Mouse (Mus musculus) fat pad, adult 2 months (tissue): ENCODE results near the gene Lysmd2.
"Not testable (repeated sequence)": the region's sequence is repeated elsewhere in the genome, so short reads cannot be mapped to it uniquely, and the experiment has no call there.

Source experiments
- DNase-seq: peaks from one replicate; pipeline ENCODE4 v3.0.0-alpha.2; 2011; ENCODE audit warnings: low read depth, low spot score; ENCODE audit errors: extremely low read depth

Gene Lysmd2

DNA sequence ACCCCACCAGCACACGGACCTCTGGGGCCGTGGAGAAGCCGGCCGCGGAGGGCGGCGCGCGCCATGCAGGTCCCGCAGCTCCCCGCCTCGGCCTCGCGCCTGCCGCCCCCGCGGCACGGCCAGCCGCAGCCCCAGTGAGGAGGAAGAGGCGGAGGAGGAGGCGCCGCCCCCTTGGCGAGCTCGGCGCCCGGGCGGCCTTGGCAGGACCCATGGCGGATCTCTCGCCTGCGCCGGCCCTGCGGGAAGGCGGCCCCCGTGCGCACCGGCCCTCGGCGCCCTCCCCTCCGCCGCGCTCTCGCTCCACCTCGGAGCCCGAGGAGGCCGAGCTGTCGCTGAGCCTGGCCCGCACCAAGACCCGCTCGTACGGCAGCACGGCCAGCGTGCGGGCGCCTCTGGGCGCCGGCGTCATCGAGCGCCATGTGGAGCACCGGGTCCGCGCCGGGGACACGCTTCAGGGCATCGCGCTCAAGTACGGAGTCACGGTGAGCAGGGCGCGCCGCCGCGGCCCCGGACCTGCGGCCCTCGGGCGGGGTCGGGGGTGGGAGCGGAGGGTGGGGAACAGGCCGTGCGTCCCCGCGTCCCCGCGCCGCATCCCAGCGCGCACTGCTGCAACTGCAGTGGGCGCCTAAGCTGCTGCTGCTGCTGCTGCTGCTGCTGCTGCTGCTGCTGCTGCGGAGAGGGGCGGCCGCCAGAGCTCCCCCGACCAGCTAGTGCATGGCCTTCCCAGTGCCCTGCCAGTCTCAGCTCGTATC lies at the start of gene Lysmd2:
Lysmd2 (plus strand) TSS at position 186 of the 752 bp plus-strand sequence.
- DNase-seq: no peak

DNA sequence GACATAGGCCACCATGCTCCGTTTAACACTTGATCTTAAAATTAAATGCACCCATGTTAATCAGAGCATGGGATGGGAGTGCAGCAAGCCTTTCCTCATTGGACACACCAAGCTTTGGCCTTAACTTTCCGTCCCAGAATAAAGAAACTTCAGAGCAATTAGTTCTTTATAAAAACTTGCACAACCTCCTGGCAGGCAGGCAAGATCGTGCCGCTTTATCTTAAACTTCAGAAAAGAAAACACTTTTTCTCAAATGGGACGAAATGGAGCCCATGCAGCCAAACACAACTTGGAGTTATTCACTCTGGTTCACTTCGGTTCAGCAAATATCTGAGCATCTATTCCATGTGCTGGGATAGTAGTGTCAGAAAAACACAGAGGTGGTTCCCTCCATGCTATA lies 46.2 kb upstream of the Lysmd2 start:
- no peak for DNase-seq

DNA sequence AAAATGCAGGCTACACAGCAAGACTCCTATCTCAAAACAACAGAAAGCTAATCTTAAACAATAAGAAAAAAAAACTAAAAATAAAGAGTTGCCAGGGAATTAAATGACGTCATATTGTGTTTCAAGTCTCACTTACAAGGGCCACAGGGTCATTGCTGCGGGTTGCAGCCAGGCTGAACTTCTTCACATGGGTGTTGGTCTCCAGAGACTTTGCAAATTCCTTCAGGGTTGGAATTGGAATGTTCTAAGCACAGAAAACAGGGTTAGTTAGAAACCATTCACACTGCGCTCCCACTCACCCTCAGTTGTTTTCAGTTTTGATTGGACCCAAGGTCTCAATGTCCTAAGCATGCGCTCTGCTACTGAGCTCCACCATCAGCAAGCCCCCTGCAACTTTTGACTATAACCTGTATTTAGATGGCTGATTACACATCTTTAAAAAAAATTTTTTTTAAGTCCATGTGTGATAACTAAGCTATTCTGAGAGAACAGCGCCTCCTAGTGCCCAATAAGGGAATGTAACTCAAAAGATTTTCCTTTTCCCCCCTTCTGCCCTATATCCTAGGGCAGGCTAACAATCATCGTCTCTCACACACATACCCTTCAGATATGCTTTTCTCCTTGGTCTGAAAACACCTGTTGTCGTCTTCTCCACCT lies 43.7 kb upstream of the Lysmd2 start:
- DNase-seq: no peak

DNA sequence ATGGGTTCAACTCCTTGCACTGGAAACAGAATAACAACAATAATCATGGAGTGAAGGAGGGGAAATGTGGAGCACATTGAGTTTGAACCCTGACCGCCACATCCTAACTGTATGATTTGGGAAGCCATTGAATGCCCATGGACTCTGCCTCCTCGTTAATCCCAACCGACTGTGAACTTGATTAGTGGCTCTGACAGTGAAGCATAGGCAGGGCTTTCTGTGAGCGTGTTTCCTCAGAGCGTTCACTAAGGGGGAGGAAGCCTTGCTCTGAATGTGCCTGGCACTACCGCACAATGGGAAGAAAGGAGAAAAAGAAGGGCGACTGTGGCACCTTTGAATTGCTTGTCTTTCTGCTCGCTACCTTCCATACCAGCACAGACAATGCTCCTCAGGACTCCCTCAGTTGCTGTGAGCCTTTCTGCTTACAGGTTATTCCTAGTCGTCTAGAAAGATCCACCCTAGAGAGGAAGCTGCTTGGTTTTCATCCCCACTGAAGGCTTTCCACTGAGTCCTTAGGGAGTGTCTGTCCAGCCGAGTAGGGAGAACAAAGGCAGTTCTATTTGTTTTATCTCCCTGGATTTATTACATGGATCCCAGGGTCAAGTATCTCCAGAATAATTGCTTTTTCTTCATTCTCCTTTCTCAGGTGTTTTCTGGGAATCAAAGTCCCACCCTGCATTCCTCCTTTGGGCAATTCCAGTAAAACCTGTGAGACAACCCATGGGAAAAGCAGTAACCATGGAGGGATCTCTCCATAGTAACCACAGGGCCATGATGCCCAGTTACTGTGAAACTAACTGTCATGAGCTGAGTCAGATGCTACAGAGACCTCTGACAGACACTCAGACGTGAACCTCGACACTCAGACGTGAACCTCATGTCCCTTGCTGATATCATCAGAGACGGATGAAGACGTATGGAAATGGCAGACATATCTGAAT lies 35.4 kb upstream of the Lysmd2 start:
- no peak for DNase-seq

DNA sequence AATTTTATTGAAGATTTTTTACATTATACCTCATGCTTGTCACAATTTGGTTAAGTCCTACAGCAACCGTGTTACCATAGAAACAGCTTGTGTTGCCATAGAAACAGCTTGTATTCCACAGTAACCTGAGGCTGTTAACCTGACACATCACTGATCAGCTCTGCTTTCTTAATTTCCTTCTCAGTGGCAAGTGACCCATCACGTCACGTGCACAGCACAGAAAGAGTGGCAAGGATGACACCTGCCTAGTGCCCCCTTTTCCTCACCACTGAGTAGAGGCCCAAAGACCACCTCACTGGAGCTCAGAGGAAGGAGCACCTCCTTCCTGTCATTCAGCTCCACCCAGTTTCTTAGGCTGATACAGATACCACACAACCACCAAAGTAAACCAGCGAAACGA lies 32.1 kb upstream of the Lysmd2 start:
- DNase-seq: no peak

DNA sequence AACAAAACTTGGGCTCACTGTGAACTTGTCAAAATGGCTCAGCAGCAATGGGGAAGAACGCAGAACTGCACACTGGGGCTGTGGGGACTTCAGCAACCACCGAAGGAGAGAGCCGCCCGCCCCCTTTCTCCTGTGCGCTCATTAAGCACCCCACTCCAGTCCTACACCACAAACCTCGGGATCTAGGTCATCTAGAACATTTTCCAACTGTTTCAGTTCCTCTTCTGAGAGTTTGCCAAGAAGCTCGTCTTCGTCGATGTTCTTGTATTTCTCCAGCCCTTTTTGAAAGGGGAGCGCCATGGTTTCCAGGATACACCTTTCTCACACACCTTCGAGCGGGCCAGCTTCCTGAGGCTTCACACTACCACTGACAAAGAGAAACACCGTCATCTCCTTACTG lies 28.5 kb upstream of the Lysmd2 start:
- no peak for DNase-seq

DNA sequence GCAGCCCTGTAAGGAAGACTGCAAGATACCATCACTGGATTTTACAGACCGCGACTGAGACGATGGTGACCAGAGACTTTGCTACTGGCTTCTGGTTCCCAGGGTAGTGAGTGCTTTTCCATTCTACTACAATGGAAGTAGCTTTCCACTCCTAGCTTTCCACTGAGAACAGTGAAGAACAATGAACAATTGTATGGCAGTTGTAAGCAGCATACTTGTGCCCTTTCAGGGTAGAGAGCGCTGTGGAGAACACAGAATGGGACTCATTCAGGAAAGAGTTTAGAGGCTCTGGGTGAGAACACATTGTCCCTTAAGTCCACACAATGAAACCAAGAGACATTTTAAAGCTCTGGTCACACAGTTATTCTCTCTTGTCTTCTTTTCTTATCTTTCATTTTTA lies 27.9 kb upstream of the Lysmd2 start:
- no peak for DNase-seq

DNA sequence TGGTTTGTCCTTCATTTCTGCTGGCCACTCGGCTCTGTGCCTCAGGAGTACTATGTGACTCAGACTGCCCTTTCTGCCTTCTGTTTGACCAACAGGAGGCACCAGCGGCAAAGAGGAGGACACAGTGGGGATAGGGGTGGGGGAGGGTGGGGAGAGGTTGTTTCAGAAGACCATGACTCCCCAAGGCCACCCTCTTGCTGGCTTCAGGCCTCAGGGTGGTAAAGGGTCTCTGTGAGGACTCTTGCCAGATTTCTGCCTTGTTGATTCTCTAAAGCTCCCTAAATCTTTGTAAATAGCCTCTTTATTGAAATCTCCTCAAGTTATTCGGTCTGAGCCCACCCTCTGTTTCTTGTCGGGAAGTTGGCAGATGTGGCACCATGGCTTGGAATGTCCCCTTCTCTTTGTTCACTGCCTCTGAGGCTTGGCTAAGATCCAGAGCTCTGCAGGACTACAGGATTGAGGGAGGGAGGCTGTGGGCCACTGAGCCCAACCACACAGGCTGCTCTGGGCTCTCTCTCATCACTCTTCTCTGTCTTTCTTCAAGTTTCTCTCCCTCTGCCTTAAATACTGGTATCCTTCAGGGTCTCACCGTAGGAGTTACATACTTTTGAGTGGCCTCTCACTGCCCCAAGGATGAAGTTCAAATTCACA lies 26.2 kb upstream of the Lysmd2 start:
- DNase-seq: no peak

DNA sequence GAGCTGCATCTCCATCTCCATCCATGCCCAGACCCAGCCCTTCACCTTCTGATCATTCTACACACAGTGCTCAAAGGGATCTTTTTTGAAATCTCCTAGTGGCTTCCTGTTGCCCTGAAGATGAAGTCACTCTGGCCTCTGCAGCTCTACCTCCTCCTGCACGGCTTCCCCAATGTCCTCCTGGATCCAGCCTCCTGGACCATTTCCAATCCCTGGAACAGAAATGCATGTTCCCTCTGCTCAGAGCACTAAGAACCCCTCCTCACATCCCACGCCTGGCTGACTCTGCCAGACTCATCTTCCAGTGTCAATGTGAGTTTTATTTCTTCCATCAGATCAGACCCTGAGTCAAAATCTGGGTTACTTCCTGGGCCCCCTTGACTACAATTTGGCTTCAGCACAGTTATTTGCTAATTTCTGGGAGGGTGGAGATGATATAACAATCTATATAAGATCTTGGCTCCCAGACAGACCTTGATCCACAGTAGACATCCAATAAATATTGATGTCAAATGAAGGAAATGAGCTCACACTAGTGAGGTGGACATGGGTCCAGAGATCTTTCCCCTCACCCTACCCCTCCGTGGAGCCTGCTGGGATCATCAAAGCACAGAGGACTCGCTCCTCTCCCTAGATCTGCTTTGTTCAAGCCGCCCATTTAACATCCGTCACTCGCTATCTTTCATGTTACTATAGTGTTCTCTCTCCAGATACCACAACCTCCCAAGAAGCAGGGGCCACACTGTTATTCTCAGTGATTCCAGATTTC lies 25.2 kb upstream of the Lysmd2 start:
- no peak for DNase-seq

DNA sequence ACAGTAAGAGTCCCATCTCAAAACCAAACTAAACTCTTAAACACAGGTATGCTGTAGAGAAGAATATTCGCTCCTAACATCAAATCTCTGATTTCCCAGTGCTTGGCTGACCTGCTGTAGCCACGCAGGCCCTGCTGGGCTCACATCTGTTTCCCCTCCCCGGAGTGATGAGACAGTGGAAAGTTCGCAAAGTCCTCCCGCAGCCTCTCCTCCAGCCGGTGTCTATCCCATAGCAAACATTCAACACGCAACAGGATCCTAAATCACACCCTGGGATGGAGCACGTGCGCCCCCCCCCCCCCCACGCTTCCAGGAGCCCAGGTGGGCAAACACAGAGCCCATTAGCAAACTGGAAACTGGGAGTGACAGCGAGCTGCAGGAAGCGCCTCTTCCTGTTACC lies 24.0 kb upstream of the Lysmd2 start:
- DNase-seq: no peak

DNA sequence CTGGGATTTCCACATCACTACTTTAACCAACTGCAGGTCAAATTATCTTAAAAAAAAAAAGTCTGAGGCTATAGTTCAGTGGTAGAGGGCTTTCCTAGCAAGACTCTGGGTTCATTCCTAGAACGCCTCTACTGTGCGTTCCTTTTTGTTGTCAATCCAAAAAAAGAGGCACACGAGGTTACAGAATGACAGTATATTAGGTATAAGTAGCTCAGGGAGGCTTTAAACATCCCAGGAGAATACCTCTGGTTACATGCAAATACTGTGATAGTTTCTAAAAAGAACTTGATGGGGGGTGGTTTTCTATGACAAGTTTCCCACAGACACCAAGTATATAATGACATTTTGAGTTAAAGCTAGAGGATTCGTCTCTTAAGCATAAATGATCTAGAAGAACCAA lies 18.0 kb upstream of the Lysmd2 start:
- DNase-seq: no peak

DNA sequence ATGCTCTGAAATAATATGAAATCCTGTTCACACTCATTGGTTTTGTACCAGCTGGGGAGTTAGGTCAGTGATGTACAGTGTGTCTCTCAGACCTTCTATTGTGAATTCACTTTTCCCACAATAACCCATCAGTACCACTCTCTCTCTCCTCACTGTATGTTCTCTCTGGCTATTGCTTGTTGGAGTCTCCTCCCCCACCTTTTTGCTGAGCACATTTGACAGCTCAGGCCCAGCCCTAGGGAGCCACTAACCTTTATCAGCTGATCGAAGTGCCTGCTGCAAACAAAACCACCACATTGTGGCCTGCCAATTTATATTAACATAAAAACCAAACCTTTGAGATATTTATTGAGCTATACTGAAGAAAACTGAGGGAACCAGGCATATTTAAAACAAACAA lies 16.0 kb upstream of the Lysmd2 start:
- no peak for DNase-seq

DNA sequence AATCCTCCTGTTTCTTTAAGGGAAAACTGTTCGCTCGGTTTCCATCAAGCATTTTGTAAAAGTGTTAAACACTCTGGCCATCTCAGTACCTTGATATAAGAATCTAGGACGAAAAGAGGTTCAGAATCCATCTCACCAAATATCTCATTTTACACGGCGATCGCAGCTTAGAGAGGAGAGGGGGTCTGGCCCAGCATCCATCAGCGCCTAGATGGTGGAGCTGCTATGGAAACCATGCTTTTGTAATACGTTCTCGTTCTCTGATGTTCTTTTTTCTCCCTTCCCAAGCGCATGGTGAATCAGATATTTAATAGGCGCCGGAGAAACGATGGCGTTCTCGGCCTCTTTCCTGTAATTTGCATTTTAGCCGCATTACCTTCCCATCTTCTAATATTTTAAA lies 15.6 kb upstream of the Lysmd2 start:
- DNase-seq: no peak

DNA sequence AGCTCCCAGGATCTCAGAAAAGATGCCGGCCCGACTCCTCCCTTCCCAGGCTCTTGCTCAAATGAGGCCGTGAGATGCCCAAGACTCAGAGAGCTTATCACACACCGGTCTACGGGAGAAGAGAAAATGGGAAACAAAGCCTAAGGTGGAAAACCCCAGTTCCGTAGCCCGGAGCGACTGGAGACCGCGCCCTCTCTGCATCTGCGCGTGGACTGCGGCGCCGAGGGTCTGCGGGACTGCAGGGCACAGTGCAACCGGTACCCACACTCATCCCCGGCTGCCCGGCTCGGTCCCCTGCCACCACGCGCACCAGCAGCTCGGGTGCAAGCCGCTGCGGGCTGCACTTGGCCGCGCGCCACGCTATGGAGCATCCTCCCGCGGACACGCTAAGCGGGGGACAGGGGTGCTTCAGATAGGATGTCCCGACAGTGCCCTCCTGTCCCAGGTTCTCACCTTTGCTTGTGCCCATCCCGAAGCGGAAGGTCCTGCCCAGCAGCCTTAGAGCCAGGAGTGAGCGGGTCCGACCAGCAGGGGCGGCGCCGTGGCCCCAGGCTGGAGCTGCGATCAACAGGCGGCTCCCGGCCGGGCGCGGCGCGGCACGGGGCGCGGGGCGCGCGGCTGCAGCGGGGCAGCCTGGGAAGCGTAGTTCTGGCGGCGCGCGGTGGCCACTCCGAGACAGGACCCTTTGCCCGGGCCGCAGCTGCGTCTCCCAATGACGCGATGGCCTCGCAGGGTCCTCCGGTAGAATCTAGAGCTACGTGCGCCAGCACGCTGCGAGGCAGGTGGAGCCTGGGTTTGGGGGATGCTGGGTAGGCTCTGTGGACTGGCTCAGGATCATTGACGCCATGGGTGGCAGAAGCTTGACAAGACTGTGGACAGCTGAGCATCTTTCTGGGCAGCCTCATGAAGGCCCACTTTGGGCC lies 14.7 kb upstream of the Lysmd2 start, which contains the start of gene Tmod2:
Tmod2 (minus strand) TSS at position 755 of the 923 bp plus-strand sequence.
- DNase-seq: no peak

DNA sequence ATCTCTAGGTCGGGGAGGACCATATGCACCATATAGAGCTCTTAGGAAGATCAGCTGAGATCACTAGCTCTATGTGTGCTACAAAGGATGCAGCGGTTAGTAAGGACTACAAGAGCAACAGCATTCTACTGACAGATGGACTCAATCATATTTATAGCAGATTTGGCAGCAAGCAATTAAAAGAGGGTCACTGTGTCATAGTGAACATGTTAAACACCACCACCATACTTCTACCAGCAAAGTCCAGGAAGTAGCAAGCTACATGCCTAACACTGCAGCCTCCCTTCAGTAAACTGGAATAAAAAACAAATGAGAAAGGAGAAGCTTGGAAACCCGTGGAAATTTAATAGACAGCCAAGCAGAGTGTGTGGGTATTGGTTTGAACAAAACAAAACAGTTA lies 9.0 kb upstream of the Lysmd2 start:
- no peak for DNase-seq

DNA sequence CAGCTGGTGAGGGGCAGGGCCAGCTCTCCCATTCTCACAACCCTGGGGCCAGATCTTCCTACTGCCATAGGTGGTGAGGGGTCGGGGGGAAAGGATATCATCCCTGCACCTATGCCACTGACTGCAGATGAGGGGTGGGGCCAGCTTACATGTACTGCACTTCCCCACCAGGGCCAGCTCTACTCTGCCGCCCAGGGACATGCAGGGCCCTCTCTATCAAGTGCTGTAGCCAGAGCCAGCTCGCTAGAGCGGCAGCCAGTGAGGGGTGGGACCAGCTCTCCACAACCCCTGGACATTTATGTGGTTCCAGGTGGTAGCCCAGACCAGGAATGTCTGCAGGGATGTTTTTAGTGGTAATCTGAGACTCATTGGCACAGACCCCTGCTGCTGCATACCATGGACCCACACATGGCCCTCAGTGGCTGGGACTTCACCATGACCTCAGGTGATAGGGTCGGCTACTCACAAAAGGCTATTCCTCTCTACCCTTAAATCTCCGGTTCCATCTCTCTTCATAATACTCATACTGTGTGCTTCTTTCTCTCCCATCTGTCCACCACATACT lies 6.6 kb upstream of the Lysmd2 start:
- no peak for DNase-seq

DNA sequence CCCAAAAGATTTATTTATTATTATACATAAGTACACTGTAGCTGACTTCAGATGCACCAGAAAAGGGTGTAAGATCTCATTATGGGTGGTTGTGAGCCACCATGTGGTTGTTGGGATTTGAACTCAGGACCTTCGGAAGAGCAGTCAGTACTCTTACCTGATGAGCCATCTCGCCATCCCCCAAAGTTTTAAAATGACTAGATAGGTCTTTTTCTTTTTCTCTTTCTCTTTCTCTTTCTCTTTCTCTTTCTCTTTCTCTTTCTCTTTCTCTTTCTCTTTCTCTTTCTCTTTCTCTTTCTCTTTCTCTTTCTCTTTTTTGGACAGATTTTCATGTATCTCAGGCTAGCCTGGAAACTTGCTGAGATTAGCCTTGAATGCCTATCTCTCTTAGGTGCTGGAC lies 5.8 kb upstream of the Lysmd2 start:
- not testable (repeated sequence) for DNase-seq

DNA sequence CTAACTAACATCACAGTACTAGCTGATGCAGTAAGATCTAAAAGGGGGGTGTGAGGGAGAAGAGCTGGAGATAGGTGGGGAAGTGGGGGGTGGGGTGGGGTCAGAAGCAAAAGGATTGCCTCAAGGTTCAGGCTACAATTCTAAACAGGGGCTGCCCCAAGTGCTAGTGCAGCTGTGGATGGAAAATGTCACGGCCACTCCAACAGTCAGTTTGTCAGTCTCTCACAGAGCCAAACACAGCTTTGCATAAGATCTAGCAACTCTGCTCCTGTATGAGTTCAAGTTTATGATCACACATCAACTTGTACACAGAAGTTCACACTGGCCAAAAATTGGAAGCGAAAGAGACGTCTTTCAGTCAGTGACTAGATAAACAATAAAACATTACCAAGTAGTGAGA lies 4.1 kb upstream of the Lysmd2 start:
- DNase-seq: no peak

DNA sequence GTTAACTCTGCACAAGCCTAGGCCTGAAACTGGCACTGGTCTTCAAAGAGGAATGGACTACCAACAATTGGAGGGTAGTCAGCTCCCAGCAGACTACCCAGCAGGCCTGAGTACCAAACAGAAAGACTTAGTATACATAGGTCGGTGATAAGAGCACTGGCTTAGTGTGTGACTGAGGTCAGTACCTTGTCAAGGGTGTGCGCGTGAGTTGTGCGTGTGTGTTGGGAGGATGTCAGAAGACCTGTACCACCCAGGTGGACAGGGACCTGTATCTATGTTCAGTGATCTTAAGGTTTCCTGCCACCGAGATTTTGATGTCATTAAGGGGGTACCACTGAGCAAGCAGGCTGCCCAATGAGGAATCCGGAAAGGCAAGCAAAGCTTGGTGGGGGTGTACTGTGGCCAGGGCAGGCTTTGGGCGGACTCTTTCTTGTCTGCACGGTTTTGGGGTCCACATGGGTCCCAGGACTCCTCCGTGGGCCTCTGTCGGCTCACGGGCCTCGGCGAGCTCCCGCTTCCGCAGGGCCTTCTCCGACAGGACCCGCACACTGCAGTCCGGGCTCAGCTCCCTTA lies 472 bp upstream of the Lysmd2 start:
- DNase-seq: no peak
